Mouse (Mus musculus) kidney, postnatal 25 days (tissue): ENCODE data around the gene Fbxo11.
"Not testable (repeated sequence)": the region's sequence is repeated elsewhere in the genome, so short reads cannot be mapped to it uniquely, and the experiment has no call there.

ENCODE experiments used
- DNase-seq, 2 experiments: peaks; one replicate each; pipeline ENCODE4 v3.0.0; 2021; ENCODE audit warnings: mixed read lengths in 2 of 2

Fbxo11 gene

GRCm38 (mm10) chr17:87997808-87998207 is 67.3 kb downstream of the Fbxo11 start:
- no peak for DNase-seq

- no peak for DNase-seq
Observed at GRCm38 (mm10) chr17:87993338-87993737, 71.8 kb downstream of the Fbxo11 start.

- no peak for DNase-seq
Observed at GRCm38 (mm10) chr17:87992154-87992553, 72.9 kb downstream of the Fbxo11 start.

GRCm38 (mm10) chr17:87987507-87987906 is 77.6 kb downstream of the Fbxo11 start:
- no peak for DNase-seq

- no peak for DNase-seq
Observed at GRCm38 (mm10) chr17:87985916-87986315, 79.2 kb downstream of the Fbxo11 start.

- no peak for DNase-seq
Observed at GRCm38 (mm10) chr17:87984440-87985214, 80.5 kb downstream of the Fbxo11 start.

- DNase-seq = no peak
Observed at GRCm38 (mm10) chr17:87983313-87983712, 81.8 kb downstream of the Fbxo11 start.

GRCm38 (mm10) chr17:87982112-87982511 is 83.0 kb downstream of the Fbxo11 start:
- no peak for DNase-seq

GRCm38 (mm10) chr17:87979696-87980095 is 85.4 kb downstream of the Fbxo11 start:
- not testable (repeated sequence) for DNase-seq

- DNase-seq = not testable (repeated sequence)
Observed at GRCm38 (mm10) chr17:87976927-87977326, 88.2 kb downstream of the Fbxo11 start.

GRCm38 (mm10) chr17:87976154-87976806 is 88.8 kb downstream of the Fbxo11 start:
- DNase-seq = no peak

- DNase-seq = peak; percentile 62 to 84
Observed at GRCm38 (mm10) chr17:87975229-87975853, 89.8 kb downstream of the Fbxo11 start.

- DNase-seq = peak; percentile 90 to 95
Observed at GRCm38 (mm10) chr17:87974629-87975228, 90.4 kb downstream of the Fbxo11 start, which contains the start of gene Msh6. Gene Msh6, plus strand, starts transcription at chr17:87975062.

- DNase-seq = no peak
Observed at GRCm38 (mm10) chr17:87973261-87974167, 91.6 kb downstream of the Fbxo11 start.

- no peak for DNase-seq
Observed at GRCm38 (mm10) chr17:87972856-87973255, 92.2 kb downstream of the Fbxo11 start.

GRCm38 (mm10) chr17:87971696-87972591 is 93.1 kb downstream of the Fbxo11 start:
- DNase-seq = not testable (repeated sequence)

- DNase-seq = peak in 1 of 2 experiments; percentile 45
Observed at GRCm38 (mm10) chr17:87968483-87968926, 96.6 kb downstream of the Fbxo11 start.

- no peak for DNase-seq
Observed at GRCm38 (mm10) chr17:87963081-87964075, 101.7 kb downstream of the Fbxo11 start.

- peak in 1 of 2 experiments; percentile 27 for DNase-seq
Observed at GRCm38 (mm10) chr17:87959931-87960330, 105.2 kb downstream of the Fbxo11 start.

GRCm38 (mm10) chr17:87959406-87959805 is 105.7 kb downstream of the Fbxo11 start:
- DNase-seq = not testable (repeated sequence)
